ENCODE assay signal across 9 mouse cellular contexts in genomic region chr2:130950548-130950947, GRCm38 (mm10). TPM values are rescaled to one million over a fixed set of nuclear protein-coding genes. Genes with fewer than 3 reads are reported as not detected.
DNase-seq lines count a peak whose midpoint lies in the region; TF ChIP-seq lines count a peak whose summit lies in the region.
"Had no signal": no experiment of that assay in that cellular context is flagged by ENCODE, and none has a peak within 500 bp of the region (broad histone marks: within the 10 kb centered on the region; RNA-seq: fewer than 3 reads in every experiment).

No protein-coding gene starts in this region.

- 0% methylated on average over 1 of the region's 1 CpGs for WGBS in heart, adult 2 months

- H3K4me1 ChIP-seq in heart, adult 2 months (ENCODE audit: control insufficient read depth, insufficient read depth, low read length): no peaks in the 10 kb centered on the region; the same call in 1 of the 2 replicates
- H3K4me1 ChIP-seq: limb, embryonic 12.5 days had no signal

- TF ChIP-seq EP300 in heart, adult 2 months (IDR thresholded peaks at IDR 0.05; ENCODE audit: insufficient read depth, low read depth, low read length): peak; percentile 74; the same call in 1 of the 2 replicates

- TF ChIP-seq CTCF in heart, adult 2 months (IDR thresholded peaks at IDR 0.05): no peak; the same call in 1 of the 2 replicates

- DNase-seq in CD8-positive naive resting alpha-beta T cell, adult 2 months (ENCODE audit: low read depth in 2 of 2, low spot score in 2 of 2): peak; percentile 46 to 74
- DNase-seq in adrenal gland, postnatal 14 days: peak; percentile 88
- DNase-seq in embryo, embryonic 9.5 days (ENCODE audit: extremely low spot score): peak; percentile 76
- DNase-seq in heart, adult 2 months: peak; percentile 78 to 86
- DNase-seq in layer of hippocampus, adult 18-20 months (ENCODE audit: low spot score in 2 of 2): peak; percentile 85 to 98
- DNase-seq in lung, postnatal 14 days: peak; percentile 92
- peak; percentile 82 for DNase-seq in retina, postnatal 1 day
- DNase-seq in thymus, postnatal 4 days: peak; percentile 89

- H3K9ac ChIP-seq in heart, adult 2 months (ENCODE audit: low read depth, low read length): no peak overlapping the region
- H3K9ac ChIP-seq: limb, embryonic 12.5 days had no signal

- no peaks in the 10 kb centered on the region for H3K27me3 ChIP-seq in heart, adult 2 months (ENCODE audit: control insufficient read depth, insufficient read depth, low read length)
- H3K27me3 ChIP-seq: limb, embryonic 12.5 days had no signal

- intact Hi-C loops in heart, adult 2 months (cut with DNase I): loop anchor here (1.0 to 2.0 kb wide), 2 partner anchors 44 to 132 kb away; partner anchors contain the start of genes 4930402H24Rik and Atrn

- no peak for TF ChIP-seq POLR2A in heart, adult 2 months (IDR thresholded peaks at IDR 0.05; ENCODE audit: insufficient read depth, low read depth, low read length)

- H3K79me2 ChIP-seq in heart, adult 2 months (replicated peaks; ENCODE audit: control insufficient read depth, insufficient read depth, low read length): no peaks in the 10 kb centered on the region

- H3K36me3 ChIP-seq in heart, adult 2 months (ENCODE audit: control insufficient read depth, insufficient read depth, low read length): peaks cover 2% of the 10 kb centered on the region; the same call in 1 of the 2 replicates

- no peak overlapping the region for H3K4me3 ChIP-seq in heart, adult 2 months
- H3K4me3 ChIP-seq: limb, embryonic 12.5 days had no signal

- H3K27ac ChIP-seq in heart, adult 2 months: no peak overlapping the region
- H3K27ac ChIP-seq: limb, embryonic 12.5 days had no signal

RNA-seq across cellular contexts. Expression of gene Atrn, which starts 44.3 kb away (rescaled TPM):
- 29.6 and 30.7 TPM in 2 replicates for total RNA-seq in adrenal gland, postnatal 14 days (2021)
- 10 to 100 TPM; 23.8 to 24.0 TPM for total RNA-seq in heart, adult 2 months (2021)
- 8.2 and 16.4 TPM in 2 replicates for polyA plus RNA-seq in heart, adult 2 months (2012; rRNA removed)
- total RNA-seq in layer of hippocampus, adult 18-20 months (2021): 100 to 1,000 TPM in 1 of 2 experiments, 10 to 100 TPM in 1; 99.6 to 107 TPM

RNA-seq across cellular contexts. Expression of gene 4930402H24Rik, which starts 44.3 kb away (rescaled TPM):
- total RNA-seq in adrenal gland, postnatal 14 days (2021): 36.3 and 43.6 TPM in 2 replicates
- 10 to 100 TPM; 50.7 to 52.3 TPM for total RNA-seq in heart, adult 2 months (2021)
- polyA plus RNA-seq in heart, adult 2 months (2012; rRNA removed): 34.2 and 62.3 TPM in 2 replicates
- 10 to 100 TPM; 69.4 to 76.6 TPM for total RNA-seq in layer of hippocampus, adult 18-20 months (2021)
